Mouse (Mus musculus) hindbrain, embryonic 13.5 days (tissue): Measurements from ENCODE around the gene Bco2. TPM values are rescaled to one million over a fixed set of nuclear protein-coding genes. Genes with fewer than 3 reads are reported as not detected.
A peak's percentile ranks its signal among the peaks of the same experiment; 100 is the strongest.

Source experiments
- ATAC-seq: fragments of 200-750 bp; cut with Nextera tagmentation; 2 replicates; pipeline ENCODE4 v1.8.0; 2017; ENCODE audit warnings: moderate TSS enrichment; ENCODE audit not compliant: low FRiP score
- H3K27ac ChIP-seq: fragments of 300-500 bp; sonication (generic); 2 replicates; pipeline ENCODE4 v1.5.1; 2015; ENCODE audit warnings: inconsistent platforms, mild to moderate bottlenecking, moderate library complexity
- H3K27me3 ChIP-seq: fragments of 300-500 bp; sonication (generic); 2 replicates; pipeline ENCODE4 v1.6.1; 2015; ENCODE audit warnings: mild to moderate bottlenecking, inconsistent platforms
- H3K36me3 ChIP-seq: fragments of 300-500 bp; sonication (generic); 2 replicates; pipeline ENCODE4 v1.6.1; 2015; ENCODE audit warnings: mild to moderate bottlenecking, inconsistent platforms
- H3K4me1 ChIP-seq: fragments of 300-500 bp; sonication (generic); replicated peaks from 2 replicates; pipeline ENCODE4 v1.6.1; 2015; ENCODE audit warnings: inconsistent platforms
- H3K4me2 ChIP-seq: fragments of 300-500 bp; sonication (generic); 2 replicates; pipeline ENCODE4 v1.6.1; 2015; ENCODE audit warnings: inconsistent platforms, mild to moderate bottlenecking, moderate library complexity
- H3K4me3 ChIP-seq: fragments of 300-500 bp; sonication (generic); 2 replicates; pipeline ENCODE4 v1.5.1; 2015; ENCODE audit warnings: mild to moderate bottlenecking, inconsistent platforms
- H3K9ac ChIP-seq: fragments of 300-500 bp; sonication (generic); 2 replicates; pipeline ENCODE4 v1.6.1; 2015; ENCODE audit warnings: mild to moderate bottlenecking, inconsistent platforms
- H3K9me3 ChIP-seq: fragments of 300-500 bp; sonication (generic); 2 replicates; pipeline ENCODE4 v1.6.1; 2016; ENCODE audit warnings: inconsistent platforms
- WGBS: fragments of 180-500 bp; shearing (Covaris S2); methylation state at CpG from one replicate; pipeline ENCODE4 v1.1.7; 2015; 5-methylcytosine and 5-hydroxymethylcytosine counted together
- polyA plus RNA-seq: library from polyadenylated mRNA; unstranded; fragments of >200 nt; fragmentation: Nextera tagmentation; extraction: Ambion mirVana; gene quantifications from 2 replicates; pipeline ENCODE4 v1.2.1, GENCODE M21; 2015

The Bco2 gene
- 0.30 and 0.35 TPM in 2 replicates for polyA plus RNA-seq

DNA sequence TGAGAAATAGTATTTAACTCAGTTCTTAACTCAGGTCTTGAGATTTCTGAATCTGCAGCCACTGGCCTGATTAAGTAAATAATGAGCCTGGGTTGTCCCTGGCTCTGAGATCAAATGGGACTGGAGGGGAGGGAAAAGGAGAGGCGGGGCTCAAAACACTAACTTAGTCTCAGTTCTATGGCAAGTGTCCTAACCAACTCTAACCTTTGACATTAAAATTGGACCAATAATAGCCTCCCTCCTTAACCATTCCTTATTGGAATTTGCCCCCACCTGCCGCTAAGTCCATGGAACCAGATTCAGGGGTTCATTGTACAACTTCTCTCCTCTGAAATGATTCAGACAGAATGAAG is at the start of gene Bco2:
Gene Bco2, minus strand, starts transcription at position 88 of the 353 bp plus-strand sequence.
- peak; percentile 65; the same call in 1 of the 2 replicates for ATAC-seq
- H3K27me3 ChIP-seq: no peaks in the 10 kb centered on the region
- H3K4me3 ChIP-seq: peak within 1 kb of the TSS; percentile 24
- 41% methylated on average over 2 of the region's 2 CpGs for whole genome bisulfite sequencing
- no peaks in the 10 kb centered on the region for H3K9me3 ChIP-seq
- H3K9ac ChIP-seq: peak within 1 kb of the TSS; percentile 56
- H3K27ac ChIP-seq: peak within 1 kb of the TSS; percentile 83
- no peaks in the 10 kb centered on the region for H3K36me3 ChIP-seq
- H3K4me2 ChIP-seq: peak within 1 kb of the TSS; percentile 48
- H3K4me1 ChIP-seq: peaks cover 15% of the 10 kb centered on the region; the same call in 1 of the 2 replicates

DNA sequence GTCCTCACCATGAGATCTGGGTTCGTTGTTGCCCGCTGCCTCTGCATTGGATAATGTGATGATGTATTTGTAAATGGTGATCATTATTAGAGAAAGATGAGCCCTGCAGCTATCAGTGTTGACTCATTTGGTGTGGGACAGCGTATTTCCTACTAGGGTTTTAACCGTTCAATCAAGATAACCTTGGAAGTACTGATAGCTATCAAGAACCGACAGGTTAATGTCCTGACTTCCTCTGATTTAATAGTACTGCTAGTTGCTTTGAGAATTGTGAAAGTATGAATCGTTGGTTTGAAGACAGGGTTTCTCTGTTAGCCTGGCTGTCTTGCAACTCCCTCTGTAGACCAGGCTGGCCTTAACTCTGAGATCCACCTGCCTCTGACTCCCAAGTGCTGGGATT is 49.4 kb upstream of the Bco2 start:
- Histone ChIP-seq H3K27ac (peak overlapping the region; percentile 93), H3K36me3 (peaks cover 43% of the 10 kb centered on the region), H3K4me2 (peak overlapping the region; percentile 90), H3K9me3 (no peaks in the 10 kb centered on the region), H3K9ac (peak overlapping the region; percentile 95), H3K4me1 (peaks cover 34% of the 10 kb centered on the region), H3K27me3 (no peaks in the 10 kb centered on the region), H3K4me3 (peak overlapping the region; percentile 89)
- no peak for ATAC-seq
- WGBS: 4% methylated on average over 6 of the region's 6 CpGs

DNA sequence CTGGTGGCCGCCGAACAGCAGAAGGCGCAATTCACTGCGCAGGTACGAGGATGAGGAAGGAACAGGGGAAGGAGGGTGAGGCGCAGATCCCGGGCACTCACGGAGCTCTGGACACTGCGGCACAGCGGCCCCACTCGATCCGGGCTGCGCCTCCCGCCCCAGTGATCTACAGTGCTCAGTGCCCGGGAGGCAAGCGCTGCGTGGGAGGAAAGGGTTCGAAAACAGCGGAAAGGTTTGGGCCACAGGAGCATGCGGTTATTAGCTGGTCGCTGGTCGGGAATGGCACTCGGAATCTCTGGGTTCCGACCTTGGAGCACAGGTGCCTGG is 49.0 kb upstream of the Bco2 start:
- ATAC-seq: peak; percentile 93
- H3K27me3 ChIP-seq: no peaks in the 10 kb centered on the region
- WGBS: under 1% methylated on average over 24 of the region's 24 CpGs
- H3K36me3 ChIP-seq: peaks cover 44% of the 10 kb centered on the region
- peak overlapping the region; percentile 93 for H3K27ac ChIP-seq
- H3K9ac ChIP-seq: peak overlapping the region; percentile 95
- peak overlapping the region; percentile 90 for H3K4me2 ChIP-seq
- peak overlapping the region; percentile 89 for H3K4me3 ChIP-seq
- no peaks in the 10 kb centered on the region for H3K9me3 ChIP-seq
- H3K4me1 ChIP-seq: peaks cover 34% of the 10 kb centered on the region

DNA sequence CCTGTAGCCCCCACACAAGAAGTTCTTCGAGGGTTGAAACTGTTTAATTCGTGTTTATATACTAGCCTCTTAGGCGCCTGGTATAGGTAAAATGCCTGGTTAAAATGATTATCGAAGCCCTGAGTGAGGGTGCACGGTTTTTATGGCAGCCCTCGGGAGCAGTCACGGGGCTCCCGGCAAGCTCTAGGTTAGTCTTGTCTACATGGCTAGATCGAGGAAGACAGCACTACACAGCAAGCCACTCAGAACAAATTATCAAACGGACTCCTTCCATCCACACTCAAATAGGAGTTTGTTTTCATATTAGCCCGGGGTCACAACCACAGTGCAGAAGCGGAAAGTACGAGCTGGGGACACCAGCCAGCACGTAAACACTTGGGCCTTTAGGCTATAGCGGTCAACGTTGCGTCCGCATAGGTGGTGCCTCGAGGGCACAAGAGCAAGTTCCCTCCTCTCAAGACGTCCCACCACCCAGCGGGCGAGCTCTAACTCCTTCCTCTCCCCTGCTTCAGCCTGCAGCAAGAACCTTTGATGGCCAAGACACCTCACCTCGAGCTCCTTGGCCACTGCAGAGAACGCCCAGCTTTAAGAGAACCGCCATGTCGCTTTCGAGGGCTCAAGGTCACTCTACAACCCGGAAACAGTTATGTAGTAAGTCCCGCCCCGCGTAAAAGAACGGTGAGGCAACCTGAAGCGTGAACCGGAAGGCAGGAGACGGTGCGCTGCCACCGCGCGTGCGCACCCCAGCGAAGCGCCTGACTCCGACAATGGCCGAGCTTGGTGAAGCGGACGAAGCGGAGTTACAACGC is 48.4 kb upstream of the Bco2 start, which contains the start of the genes Sdhd and Timm8b:
Gene Sdhd, minus strand, starts transcription at position 624 of the 809 bp plus-strand sequence.
Gene Timm8b, plus strand, starts transcription at position 722 of the 809 bp plus-strand sequence.
- ATAC-seq: peak; percentile 97
- no peaks in the 10 kb centered on the region for H3K27me3 ChIP-seq
- peak within 1 kb of the TSS; percentile 95 for H3K9ac ChIP-seq
- peak within 1 kb of the TSS; percentile 93 for H3K27ac ChIP-seq
- H3K4me3 ChIP-seq: peak within 1 kb of the TSS; percentile 89
- peaks cover 34% of the 10 kb centered on the region for H3K4me1 ChIP-seq
- no peaks in the 10 kb centered on the region for H3K9me3 ChIP-seq
- under 1% methylated on average over 48 of the region's 48 CpGs for WGBS
- peaks cover 46% of the 10 kb centered on the region for H3K36me3 ChIP-seq
- H3K4me2 ChIP-seq: peak within 1 kb of the TSS; percentile 90

DNA sequence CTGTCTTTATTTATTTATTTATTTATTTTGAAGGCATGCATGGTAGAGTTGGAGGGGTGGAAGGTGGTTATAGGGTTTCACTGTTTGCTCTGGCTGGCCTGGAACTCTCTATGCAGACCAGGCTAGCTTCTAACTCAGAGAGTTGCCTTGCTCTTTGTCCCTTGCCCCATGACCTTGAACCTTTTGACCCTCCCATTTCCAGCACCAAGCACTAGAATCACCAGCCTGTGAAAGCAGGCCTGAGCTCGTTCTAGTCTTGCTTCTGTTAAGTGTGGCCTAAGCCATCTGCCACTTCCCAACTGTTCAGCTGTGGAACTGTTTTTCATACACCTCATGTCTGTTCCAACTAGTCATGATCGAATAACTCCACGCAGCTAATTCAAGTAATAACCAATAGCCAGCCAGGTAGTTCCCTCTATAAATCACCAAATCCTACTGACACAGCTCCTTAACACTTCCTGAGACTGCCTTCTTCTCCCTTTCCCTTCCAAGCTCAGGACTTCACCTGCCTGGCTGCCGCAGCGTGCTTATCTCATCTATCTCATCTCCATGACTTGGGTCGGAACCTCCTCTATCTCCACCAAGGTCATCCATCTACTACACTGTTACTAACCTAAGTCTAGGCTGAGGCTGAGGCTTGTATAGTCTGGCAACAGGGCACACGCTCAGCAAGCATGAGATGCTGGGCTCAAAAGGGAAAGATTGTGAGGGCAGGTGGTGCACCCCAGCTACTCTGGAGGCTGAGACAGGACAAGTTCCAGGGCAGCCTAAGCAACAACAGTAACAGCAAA is 47.3 kb upstream of the Bco2 start:
- Histone ChIP-seq H3K9ac (0 out of 2 replicates have a peak overlapping the region, but pooled peaks have one; percentile 95), H3K4me1 (peaks cover 34% of the 10 kb centered on the region)
- no peak for ATAC-seq

GRCm38 (mm10) chr9:50601536-50601935 is 46.6 kb upstream of the Bco2 start:
- no peak for ATAC-seq
- H3K4me2 ChIP-seq: no peak overlapping the region

More for the DNA sequence above, 47.3 kb upstream of the Bco2 start:
- H3K9me3 ChIP-seq: no peaks in the 10 kb centered on the region
- H3K4me3 ChIP-seq: peak overlapping the region; percentile 89
- H3K4me2 ChIP-seq: peak overlapping the region; percentile 90
- H3K27ac ChIP-seq: no peak overlapping the region
- peaks cover 48% of the 10 kb centered on the region for H3K36me3 ChIP-seq
- no peaks in the 10 kb centered on the region for H3K27me3 ChIP-seq
- WGBS: 90% methylated on average over 7 of the region's 7 CpGs

DNA sequence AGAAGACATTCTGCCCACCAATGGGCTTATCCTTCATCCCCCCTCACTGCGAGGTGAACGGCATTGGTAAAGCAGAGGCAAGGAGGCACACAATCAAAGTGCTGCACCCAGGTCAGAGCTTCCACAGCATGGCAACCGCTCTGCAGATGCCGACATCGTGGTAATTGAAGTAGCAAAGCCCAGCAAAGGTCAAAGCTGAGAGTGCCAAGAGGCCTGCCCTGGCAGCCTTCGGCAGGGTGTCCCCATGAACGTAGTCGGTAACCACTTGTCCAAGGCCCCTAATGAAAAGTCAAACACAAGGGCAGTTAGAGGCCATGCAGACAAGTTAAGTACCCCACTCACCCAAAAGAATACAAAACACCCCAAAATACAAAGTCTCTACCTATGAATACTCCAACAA is 42.0 kb upstream of the Bco2 start:
- H3K4me3 ChIP-seq: no peak overlapping the region
- H3K9me3 ChIP-seq: no peaks in the 10 kb centered on the region
- 96% methylated on average over 8 of the region's 8 CpGs for WGBS
- H3K27ac ChIP-seq: no peak overlapping the region
- H3K4me2 ChIP-seq: no peak overlapping the region
- no peaks in the 10 kb centered on the region for H3K27me3 ChIP-seq
- H3K36me3 ChIP-seq: peaks cover 60% of the 10 kb centered on the region
- H3K9ac ChIP-seq: no peak overlapping the region
- ATAC-seq: no peak
- peaks cover 10% of the 10 kb centered on the region for H3K4me1 ChIP-seq

More at GRCm38 (mm10) chr9:50601536-50601935, 46.6 kb upstream of the Bco2 start:
- Histone ChIP-seq H3K27me3 (no peaks in the 10 kb centered on the region), H3K4me3 (no peak overlapping the region), H3K9ac (no peak overlapping the region), H3K27ac (no peak overlapping the region), H3K9me3 (no peaks in the 10 kb centered on the region), H3K4me1 (peaks cover 34% of the 10 kb centered on the region), H3K36me3 (peaks cover 50% of the 10 kb centered on the region)
- 88% methylated on average over 6 of the region's 6 CpGs for WGBS

GRCm38 (mm10) chr9:50594794-50595417 is 39.9 kb upstream of the Bco2 start:
- H3K4me1 ChIP-seq: no peaks in the 10 kb centered on the region
- WGBS: 79% methylated on average over 12 of the region's 12 CpGs
- no peak overlapping the region for H3K27ac ChIP-seq
- no peaks in the 10 kb centered on the region for H3K27me3 ChIP-seq
- H3K36me3 ChIP-seq: peaks cover 52% of the 10 kb centered on the region
- H3K9me3 ChIP-seq: no peaks in the 10 kb centered on the region
- H3K9ac ChIP-seq: no peak overlapping the region
- H3K4me2 ChIP-seq: no peak overlapping the region
- no peak overlapping the region for H3K4me3 ChIP-seq
- no peak for ATAC-seq

DNA sequence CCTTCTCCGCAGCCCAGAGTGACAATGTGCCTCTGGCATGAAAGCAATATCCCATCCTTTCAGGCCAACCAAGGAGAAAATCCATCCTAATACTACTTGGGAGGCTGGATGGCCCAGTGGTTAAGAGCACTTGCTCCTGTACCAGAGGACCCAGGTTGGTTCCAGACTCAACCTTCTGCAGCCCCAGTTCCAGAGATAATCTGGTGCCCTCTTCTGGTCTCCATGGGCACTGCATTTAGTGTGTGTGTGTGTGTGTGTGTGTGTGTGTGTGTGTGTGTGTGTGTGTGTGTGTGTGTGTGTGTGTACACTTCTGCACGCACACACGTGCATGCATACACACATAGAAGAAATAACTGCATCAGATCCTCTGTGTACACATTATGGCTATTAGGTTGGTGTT is 38.6 kb upstream of the Bco2 start:
- Histone ChIP-seq H3K4me2 (no peak overlapping the region), H3K27ac (no peak overlapping the region), H3K4me3 (no peak overlapping the region), H3K4me1 (no peaks in the 10 kb centered on the region), H3K36me3 (peaks cover 39% of the 10 kb centered on the region), H3K9me3 (no peaks in the 10 kb centered on the region), H3K27me3 (no peaks in the 10 kb centered on the region), H3K9ac (no peak overlapping the region)
- 87% methylated on average over 2 of the region's 3 CpGs for WGBS
- no peak for ATAC-seq

GRCm38 (mm10) chr9:50592955-50593354 is 38.0 kb upstream of the Bco2 start:
- 89% methylated on average over 9 of the region's 9 CpGs for WGBS

GRCm38 (mm10) chr9:50590856-50591518 is 36.0 kb upstream of the Bco2 start:
- ATAC-seq: no peak
- Histone ChIP-seq H3K27ac (no peak overlapping the region), H3K9ac (no peak overlapping the region), H3K4me2 (no peak overlapping the region), H3K27me3 (no peaks in the 10 kb centered on the region), H3K36me3 (peaks cover 15% of the 10 kb centered on the region), H3K4me3 (no peak overlapping the region), H3K4me1 (no peaks in the 10 kb centered on the region), H3K9me3 (no peaks in the 10 kb centered on the region)
- WGBS: 79% methylated on average over 10 of the region's 10 CpGs

More at GRCm38 (mm10) chr9:50592955-50593354, 38.0 kb upstream of the Bco2 start:
- no peaks in the 10 kb centered on the region for H3K4me1 ChIP-seq
- no peak overlapping the region for H3K27ac ChIP-seq
- ATAC-seq: no peak
- H3K9me3 ChIP-seq: no peaks in the 10 kb centered on the region
- no peaks in the 10 kb centered on the region for H3K27me3 ChIP-seq
- peaks cover 34% of the 10 kb centered on the region for H3K36me3 ChIP-seq
- H3K9ac ChIP-seq: no peak overlapping the region
- no peak overlapping the region for H3K4me2 ChIP-seq
- no peak overlapping the region for H3K4me3 ChIP-seq
